Mouse (Mus musculus): ENCODE measurements around the gene Gnat3. TPM values are rescaled to one million over a fixed set of nuclear protein-coding genes. Genes with fewer than 3 reads are reported as not detected.
"Not testable (repeated sequence)": the region's sequence is repeated elsewhere in the genome, so short reads cannot be mapped to it uniquely, and the experiment has no call there.

Gnat3 gene
- not detected for total RNA-seq (2021)
- long read RNA-seq, experiment 1, partial matches to known transcripts: 0 of 1 reads
- long read RNA-seq, experiment 1, other reads (novel, unspliced or antisense): 1 of 1 reads
- long read RNA-seq, experiment 2: 0 reads

DNA sequence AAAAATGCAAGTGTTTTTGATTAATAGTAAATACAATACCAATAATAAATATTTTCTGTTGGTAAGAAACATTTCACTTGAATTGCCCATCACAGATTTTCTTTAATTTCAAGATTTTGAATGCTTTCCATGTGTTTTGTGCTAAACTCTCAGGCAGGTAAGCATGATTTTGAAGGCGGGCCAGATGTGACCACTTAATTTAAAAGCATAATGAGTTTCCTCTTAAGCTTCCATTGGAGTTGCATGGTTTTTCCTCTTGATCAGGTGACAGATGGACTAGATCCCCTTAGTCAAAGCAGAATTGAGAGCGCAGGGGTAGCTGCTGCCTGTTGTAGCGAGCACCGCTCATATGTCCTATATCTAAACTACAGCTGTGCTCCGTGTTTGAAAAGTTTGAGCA, at the start of gene Gnat3:
Gene Gnat3 (plus strand): TSS at position 301 of the 400 bp plus-strand sequence.
- intact Hi-C loops (cut with DNase I): no loop called here
- DNase-seq: no peak

DNA sequence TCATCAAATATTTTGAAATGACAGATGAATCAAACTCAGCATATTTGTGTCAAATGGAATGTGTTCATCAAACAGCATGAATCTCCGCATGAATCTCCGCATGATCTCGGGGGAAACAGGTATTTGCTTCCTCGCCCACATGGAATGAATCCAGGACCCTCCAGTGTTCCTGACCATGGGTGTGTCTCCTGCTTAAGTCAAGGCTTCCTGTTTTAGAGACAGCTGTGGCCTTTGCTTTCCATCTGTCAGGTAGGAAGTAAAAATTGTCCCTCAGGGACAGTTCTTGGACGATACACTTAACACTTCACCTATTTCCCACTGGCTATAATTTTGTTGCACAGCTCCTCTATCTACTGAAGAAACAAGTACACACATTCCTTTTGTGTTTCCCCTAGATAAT, 43.4 kb upstream of the Gnat3 start:
- intact Hi-C loops (cut with DNase I): no loop called here
- no peak for DNase-seq

DNA sequence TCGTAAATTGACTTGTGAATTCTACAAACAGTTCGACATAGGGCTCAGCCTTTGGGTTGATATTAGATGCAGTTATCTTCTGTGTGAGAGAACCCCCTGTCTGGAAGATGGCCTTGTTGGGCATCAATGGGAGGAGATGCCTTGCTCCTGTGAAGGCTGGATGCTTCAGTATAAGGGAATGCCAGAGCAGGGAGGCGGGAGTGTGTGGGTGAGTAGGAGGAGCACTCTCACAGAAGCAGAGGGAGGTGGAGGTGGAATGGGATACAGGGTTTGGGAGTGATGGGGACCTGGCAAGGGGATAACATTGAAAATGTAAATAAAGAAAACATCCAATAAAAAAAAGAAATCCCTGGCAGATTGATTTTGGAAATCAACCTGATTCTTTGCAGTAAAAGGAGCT, 38.7 kb upstream of the Gnat3 start:
- no peak for DNase-seq
- intact Hi-C loops (cut with DNase I): no loop called here

DNA sequence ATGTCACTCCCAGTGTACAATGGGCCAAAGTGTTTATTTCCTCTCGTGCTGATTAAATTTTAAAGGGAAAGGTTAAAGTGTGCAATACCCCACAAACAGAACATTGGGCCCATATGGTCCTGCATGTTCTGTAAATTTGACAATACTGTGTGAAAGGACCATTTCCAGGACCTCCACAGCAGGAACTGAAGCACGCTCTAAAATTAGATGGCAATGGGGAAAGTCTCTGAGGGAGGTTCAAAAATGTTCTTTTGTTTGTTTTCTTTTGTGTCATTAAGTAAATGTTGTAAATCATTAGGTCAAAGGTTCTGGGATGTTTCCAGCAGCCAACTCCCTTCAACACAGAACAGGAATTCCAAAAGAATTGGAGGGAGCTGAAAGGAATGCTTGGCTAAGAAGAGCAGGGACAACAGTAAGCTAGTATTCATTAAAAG, 38.2 kb upstream of the Gnat3 start:
- DNase-seq: no peak
- intact Hi-C loops (cut with DNase I): no loop called here

GRCm38 (mm10) chr5:17928471-17928870, 33.9 kb upstream of the Gnat3 start:
- intact Hi-C loops (cut with DNase I): no loop called here
- no peak for DNase-seq

GRCm38 (mm10) chr5:17929006-17929567, 33.3 kb upstream of the Gnat3 start:
- no peak for DNase-seq

DNA sequence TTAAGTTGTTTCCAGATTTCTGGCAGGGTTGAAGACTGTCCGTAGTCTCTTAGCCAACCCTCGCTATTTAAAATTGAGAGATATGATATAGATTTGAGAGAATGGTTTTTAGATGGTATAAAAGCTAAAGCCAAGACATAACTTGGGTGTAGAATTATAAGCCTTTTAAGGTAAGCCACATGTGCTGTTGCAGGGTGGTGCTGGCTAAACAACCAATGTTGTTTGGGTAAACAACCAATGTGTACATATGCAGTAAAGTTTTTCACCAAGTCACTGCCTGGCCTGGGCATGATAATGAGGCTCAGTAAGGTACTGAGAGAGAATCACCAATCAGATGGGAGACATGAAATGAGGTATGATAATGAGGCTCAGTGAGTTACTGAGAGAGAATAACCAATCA, 30.8 kb upstream of the Gnat3 start:
- DNase-seq; intact Hi-C loops (cut with DNase I): not testable (repeated sequence)

More at GRCm38 (mm10) chr5:17929006-17929567, 33.3 kb upstream of the Gnat3 start:
- intact Hi-C loops (cut with DNase I): no loop called here

GRCm38 (mm10) chr5:17934501-17934900, 27.8 kb upstream of the Gnat3 start:
- intact Hi-C loops (cut with DNase I): no loop called here
- no peak for DNase-seq

DNA sequence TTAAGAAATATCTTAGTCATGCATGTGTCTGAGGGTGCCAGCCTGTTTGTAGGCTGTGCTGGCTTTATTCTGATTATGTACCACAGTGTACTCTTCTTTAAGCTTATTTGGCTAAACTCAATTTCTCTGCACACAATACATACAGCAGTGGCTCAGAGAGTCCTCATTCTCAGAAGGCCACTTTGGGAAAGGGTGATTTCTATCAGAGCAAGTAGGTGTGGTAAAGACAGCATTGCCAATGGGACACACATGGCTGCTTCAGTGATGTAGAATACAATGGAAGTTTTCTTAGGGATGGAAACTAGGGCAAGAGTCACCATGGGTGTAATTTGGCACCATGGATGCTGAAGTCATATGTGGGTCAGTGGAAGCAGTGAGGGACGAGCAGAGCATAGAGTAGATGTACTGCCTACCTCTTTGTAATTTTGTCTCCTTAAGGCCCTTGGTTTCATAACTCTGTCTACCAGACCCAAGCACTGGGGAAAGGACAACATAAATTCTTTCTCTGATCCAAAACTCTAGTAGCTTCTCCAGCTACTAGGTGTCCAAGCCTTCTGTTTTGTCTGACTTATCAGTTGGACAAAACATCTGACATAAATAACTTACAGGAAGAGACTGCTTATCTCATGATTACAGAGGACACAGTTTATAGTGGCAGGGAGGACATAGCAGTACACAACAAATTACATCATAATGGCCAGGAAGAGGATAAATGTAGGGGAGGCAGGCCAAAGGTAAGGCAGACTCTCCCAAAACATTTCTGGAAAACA, 24.0 kb upstream of the Gnat3 start:
- intact Hi-C loops (cut with DNase I): no loop called here
- DNase-seq: no peak

- intact Hi-C loops (cut with DNase I): no loop called here
- DNase-seq: no peak
Measured at GRCm38 (mm10) chr5:17956468-17956867, 5.9 kb upstream of the Gnat3 start.

GRCm38 (mm10) chr5:17969704-17970390, 7.5 kb downstream of the Gnat3 start:
- intact Hi-C loops (cut with DNase I): no loop called here
- DNase-seq: no peak

- no peak for DNase-seq
- intact Hi-C loops (cut with DNase I): no loop called here
Measured at GRCm38 (mm10) chr5:17970391-17970730, 8.0 kb downstream of the Gnat3 start.

GRCm38 (mm10) chr5:17980501-17981121, 18.3 kb downstream of the Gnat3 start:
- intact Hi-C loops (cut with DNase I): no loop called here
- no peak for DNase-seq

DNA sequence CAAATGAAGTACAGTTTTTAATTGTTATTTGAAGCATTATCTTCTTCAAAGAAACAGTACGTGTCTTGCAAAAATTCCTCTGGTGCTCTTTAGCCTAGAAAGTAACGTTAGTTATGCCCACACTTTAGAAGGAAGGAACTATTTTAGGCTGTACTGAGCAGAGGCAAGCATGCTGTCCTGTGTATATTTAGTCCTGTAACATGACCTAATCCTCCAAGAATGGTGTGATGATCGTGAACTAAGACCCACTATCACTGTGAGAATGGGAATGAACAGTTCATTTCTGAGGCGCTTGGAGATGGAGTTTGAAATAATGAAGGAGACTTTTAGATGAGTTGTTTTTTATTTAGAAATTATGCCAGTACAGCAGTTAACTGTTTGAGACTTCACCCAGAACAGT, 20.4 kb downstream of the Gnat3 start:
- intact Hi-C loops (cut with DNase I): no loop called here
- DNase-seq: no peak

DNA sequence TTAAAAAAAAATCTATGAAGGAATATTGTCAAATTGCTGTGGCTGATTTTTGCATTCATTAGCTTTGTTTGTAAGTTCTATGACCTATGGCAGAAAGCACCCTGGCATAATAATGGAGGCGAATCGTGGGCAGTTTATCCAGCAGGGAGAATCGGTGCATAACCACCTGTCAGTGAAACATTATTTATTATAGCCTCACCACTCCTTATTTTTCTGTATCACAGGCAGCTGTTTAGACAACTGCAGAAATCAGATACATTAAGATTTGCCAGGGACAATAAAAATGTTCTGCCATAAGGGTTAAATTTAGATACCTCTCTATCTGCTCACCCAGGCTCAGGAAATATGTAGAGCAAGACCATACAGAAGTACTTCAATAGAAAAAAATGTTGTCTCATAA, 22.2 kb downstream of the Gnat3 start:
- intact Hi-C loops (cut with DNase I): no loop called here
- no peak for DNase-seq

DNA sequence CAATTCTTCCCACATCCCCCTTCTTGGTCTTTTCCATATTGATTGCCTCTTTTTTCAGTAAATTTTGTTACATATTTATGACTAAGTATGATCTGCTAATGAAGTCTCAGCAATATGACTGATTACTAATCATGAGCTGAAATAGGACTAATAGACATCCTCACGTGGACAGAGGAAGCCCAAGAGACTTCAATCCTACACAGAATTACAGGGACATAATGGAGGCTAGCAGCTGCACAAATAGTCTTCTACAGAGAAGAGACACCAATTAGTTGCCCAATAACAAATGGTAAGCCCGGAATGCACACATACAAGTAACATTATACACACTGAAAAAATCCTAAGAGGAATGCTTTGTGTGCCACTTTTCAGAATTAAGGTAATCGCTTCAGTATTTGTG, 24.3 kb downstream of the Gnat3 start:
- DNase-seq: no peak
- intact Hi-C loops (cut with DNase I): no loop called here

- intact Hi-C loops (cut with DNase I): no loop called here
- DNase-seq: no peak
Measured at GRCm38 (mm10) chr5:17990618-17991017, 28.3 kb downstream of the Gnat3 start.

- DNase-seq: no peak
- intact Hi-C loops (cut with DNase I): no loop called here
Measured at GRCm38 (mm10) chr5:17999570-17999969, 37.2 kb downstream of the Gnat3 start.

- intact Hi-C loops (cut with DNase I): no loop called here
- no peak for DNase-seq
Measured at GRCm38 (mm10) chr5:18000185-18000584, 37.8 kb downstream of the Gnat3 start.

GRCm38 (mm10) chr5:18001646-18002045, 39.3 kb downstream of the Gnat3 start:
- DNase-seq: no peak
- intact Hi-C loops (cut with DNase I): no loop called here

DNA sequence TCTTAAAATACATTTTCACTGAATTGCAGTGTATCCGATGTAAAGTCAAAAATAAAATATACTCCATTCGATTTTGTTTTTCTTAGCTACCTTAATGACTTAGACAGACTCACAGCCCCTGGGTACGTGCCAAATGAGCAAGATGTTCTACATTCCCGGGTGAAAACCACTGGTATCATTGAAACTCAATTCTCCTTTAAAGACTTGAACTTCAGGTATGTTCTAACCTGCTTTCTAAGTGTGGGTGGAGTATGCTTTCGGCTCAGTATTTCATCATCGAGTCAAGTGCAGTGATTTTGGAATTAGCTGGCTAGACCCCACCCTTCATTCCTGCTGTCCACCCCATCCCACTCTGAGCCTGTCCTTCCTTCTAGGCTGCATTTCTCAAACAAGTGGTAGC, 41.3 kb downstream of the Gnat3 start:
- no peak for DNase-seq
- intact Hi-C loops (cut with DNase I): no loop called here
